Mouse (Mus musculus) ES-E14 (cell line): ENCODE data around the gene Dusp5.

ENCODE experiments used
- CHD2 ChIP-seq: IDR thresholded peaks from 2 replicates; pipeline ENCODE4 v1.6.1; 2014; ENCODE audit warnings: mild to moderate bottlenecking, low read depth, low read length, inconsistent platforms
- HCFC1 ChIP-seq: IDR thresholded peaks from 2 replicates; pipeline ENCODE4 v1.6.1; 2012; ENCODE audit warnings: low read length, inconsistent platforms, borderline replicate concordance; ENCODE audit not compliant: insufficient read depth
- MAFK ChIP-seq: IDR thresholded peaks from 2 replicates; pipeline ENCODE4 v1.6.1; 2014; ENCODE audit warnings: mild to moderate bottlenecking, low read depth, low read length, inconsistent platforms; ENCODE audit not compliant: insufficient read depth
- ZC3H11A ChIP-seq: IDR thresholded peaks from 2 replicates; pipeline ENCODE4 v1.6.1; 2012; ENCODE audit warnings: low read depth, mild to moderate bottlenecking, inconsistent platforms, low read length, borderline replicate concordance
- ZNF384 ChIP-seq: IDR thresholded peaks from 2 replicates; pipeline ENCODE4 v1.6.1; 2012; ENCODE audit warnings: low read depth, low read length, inconsistent platforms

DNA sequence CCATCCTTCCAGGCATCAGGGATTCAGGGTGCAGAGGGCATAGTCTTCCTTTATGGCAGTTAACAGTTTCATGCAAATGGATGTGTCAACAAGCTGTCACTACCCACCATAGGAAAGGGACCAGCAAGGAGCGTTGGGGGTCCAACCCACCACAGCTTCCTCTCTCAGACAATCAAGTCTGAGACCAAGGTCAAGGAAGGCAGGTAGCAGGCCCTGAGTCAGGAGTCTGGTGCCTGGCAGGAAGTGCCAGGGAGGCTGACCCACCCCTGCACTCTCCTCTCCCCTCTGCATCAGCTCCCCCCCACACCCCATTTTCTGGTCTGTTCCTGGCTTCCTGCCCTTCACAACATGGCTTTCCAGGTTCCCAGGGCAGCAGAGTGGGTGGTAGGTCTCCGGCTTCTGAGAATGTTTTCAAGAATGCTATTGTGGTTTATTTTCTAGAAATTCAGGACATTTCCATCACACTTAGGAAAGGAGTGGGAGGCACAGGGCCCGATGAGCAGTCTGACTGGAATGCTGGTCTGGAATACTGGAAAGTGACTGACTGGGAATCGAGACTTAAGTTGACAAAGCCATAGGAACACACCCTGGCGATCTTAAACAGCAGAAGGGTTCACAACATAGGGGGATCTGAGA lies 26.2 kb downstream of the Dusp5 start:
- TF ChIP-seq HCFC1 (no peak), ZC3H11A (no peak), ZNF384 (no peak), CHD2 (no peak), MAFK (no peak)
